Mouse (Mus musculus): ENCODE measurements around the gene Dzip1. TPM values are rescaled to one million over a fixed set of nuclear protein-coding genes. Genes with fewer than 3 reads are reported as not detected.

Dzip1 gene
- total and polyA plus RNA-seq, 3 experiments, result 0.16 to 0.83 (median 0.51) TPM

GRCm38 (mm10) chr14:118854371-118855114 is 70.7 kb downstream of the Dzip1 start:
- Histone ChIP-seq H3K9me3 (replicated peaks; ENCODE audit: low read length) (no peaks in the 10 kb centered on the region), H3K27ac (ENCODE audit: insufficient read depth, low read depth) (no peak overlapping the region), H3K36me3 (replicated peaks in 1 of 2; ENCODE audit: control insufficient read depth in 1 of 2, insufficient read depth in 1 of 2, low read length in 1 of 2) (no peaks in the 10 kb centered on the region), H3K4me2 (ENCODE audit: insufficient read depth, low read depth, poor library complexity, severe bottlenecking) (peak overlapping the region; percentile 43), H3K4me1 (ENCODE audit: control insufficient read depth in 1 of 2, insufficient read depth in 2 of 2) (peaks cover 4 to 39% of the 10 kb centered on the region in 2 experiments; a peak in 3 of 4 replicates), H3K79me2 (replicated peaks; ENCODE audit: control insufficient read depth, extremely low read depth, insufficient read depth, poor library complexity, severe bottlenecking) (no peaks in the 10 kb centered on the region), H3K4me3 (replicated peaks in 1 of 3; ENCODE audit: low read depth in 2 of 3, low read length in 2 of 3, poor library complexity in 1 of 3) (peak overlapping the region; percentile 10 to 48 (median 47)), H3K9ac (ENCODE audit: insufficient read depth, low read depth) (no peak overlapping the region), H3K27me3 (replicated peaks) (peaks cover 20% of the 10 kb centered on the region)
- dilution Hi-C loops (cut with MboI; ENCODE audit: extremely low pct_ligation_motif_present, extremely low pct_unique_long_range_greater_than_20kb, low sequenced_read_pairs), result no loop called here
- no peak for TF ChIP-seq KAT2A (IDR thresholded peaks at IDR 0.05; ENCODE audit: insufficient replicate concordance, low read length)
- TF ChIP-seq USF2 (conservative IDR thresholded peaks at IDR 0.05; ENCODE audit: low read depth, low read length), result no peak
- TF ChIP-seq RCOR1 (conservative IDR thresholded peaks at IDR 0.05; ENCODE audit: low read depth, low read length), result no peak
- peak; percentile 85 for TF ChIP-seq IRF4 (IDR thresholded peaks at IDR 0.05; ENCODE audit: low read depth, low read length)
- peak; percentile 43 for TF ChIP-seq EP300 (IDR thresholded peaks at IDR 0.05; ENCODE audit: low read length)
- TF ChIP-seq MEF2A (IDR thresholded peaks at IDR 0.05; ENCODE audit: borderline replicate concordance, low read depth, low read length), result peak; percentile 25; the same call in 1 of the 2 replicates
- no peak for TF ChIP-seq JUN (IDR thresholded peaks at IDR 0.05; ENCODE audit: insufficient read depth, low read depth, low read length)
- no peak for TF ChIP-seq ZKSCAN1 (IDR thresholded peaks at IDR 0.05; ENCODE audit: borderline replicate concordance, low read depth, low read length)
- in situ Hi-C loops (cut with MboI; ENCODE audit: low pct_ligation_motif_present, low pct_unique_long_range_greater_than_20kb, low sequenced_read_pairs), result no loop called here
- DNase-seq (ENCODE audit: extremely low read depth), result peak; percentile 79

GRCm38 (mm10) chr14:118851496-118852107 is 73.7 kb downstream of the Dzip1 start:
- dilution Hi-C loops (cut with MboI; ENCODE audit: extremely low pct_ligation_motif_present, extremely low pct_unique_long_range_greater_than_20kb, low sequenced_read_pairs), result no loop called here
- Histone ChIP-seq H3K36me3 (replicated peaks in 1 of 2; ENCODE audit: control insufficient read depth in 1 of 2, insufficient read depth in 1 of 2, low read length in 1 of 2) (no peaks in the 10 kb centered on the region), H3K27me3 (replicated peaks) (peaks cover 9% of the 10 kb centered on the region), H3K9me3 (replicated peaks; ENCODE audit: low read length) (no peaks in the 10 kb centered on the region), H3K9ac (ENCODE audit: insufficient read depth, low read depth) (no peak overlapping the region), H3K79me2 (replicated peaks; ENCODE audit: control insufficient read depth, extremely low read depth, insufficient read depth, poor library complexity, severe bottlenecking) (no peaks in the 10 kb centered on the region), H3K4me1 (ENCODE audit: control insufficient read depth in 1 of 2, insufficient read depth in 2 of 2) (peaks cover 4 to 24% of the 10 kb centered on the region in 2 experiments; a peak in 3 of 4 replicates), H3K27ac (ENCODE audit: insufficient read depth, low read depth) (no peak overlapping the region), H3K4me3 (replicated peaks in 1 of 3; ENCODE audit: low read depth in 2 of 3, low read length in 2 of 3, poor library complexity in 1 of 3) (no peak overlapping the region), H3K4me2 (ENCODE audit: insufficient read depth, low read depth, poor library complexity, severe bottlenecking) (no peak overlapping the region)
- DNase-seq (ENCODE audit: extremely low read depth), result no peak
- TF ChIP-seq CHD1 (IDR thresholded peaks at IDR 0.05; ENCODE audit: low read depth, low read length) (no peak), MXI1 (IDR thresholded peaks at IDR 0.05; ENCODE audit: low read depth, low read length) (no peak), PAX5 (IDR thresholded peaks at IDR 0.05; ENCODE audit: low read length) (no peak), SIN3A (IDR thresholded peaks at IDR 0.05; ENCODE audit: low read length) (no peak)
- in situ Hi-C loops (cut with MboI; ENCODE audit: low pct_ligation_motif_present, low pct_unique_long_range_greater_than_20kb, low sequenced_read_pairs), result no loop called here

Data from CH12.LX (cell line).